Mouse (Mus musculus): Measurements from ENCODE around the gene Glt6d1.
"Not testable (repeated sequence)": the region's sequence is repeated elsewhere in the genome, so short reads cannot be mapped to it uniquely, and the experiment has no call there.

Glt6d1 gene

DNA sequence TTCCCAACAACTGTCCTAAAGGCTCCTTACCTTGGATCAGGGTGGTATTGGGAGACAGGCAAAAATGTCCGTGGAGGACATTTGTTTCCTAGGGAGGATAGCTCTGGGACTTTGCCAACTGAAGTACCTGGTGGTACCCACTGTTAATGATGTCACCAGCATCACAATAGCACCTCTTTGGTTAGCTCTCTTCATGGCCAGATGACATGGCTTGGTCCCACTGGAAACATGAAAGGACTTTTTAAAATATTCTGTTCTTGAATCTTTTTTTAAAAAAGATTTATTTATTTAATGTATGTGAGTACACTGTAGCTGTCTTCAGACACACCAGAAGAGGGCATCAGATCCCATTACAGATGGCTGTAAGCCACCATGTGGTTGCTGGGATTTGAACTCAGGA is at the start of gene Glt6d1:
Gene Glt6d1 (minus strand): TSS at position 101 of the 400 bp plus-strand sequence.
- not testable (repeated sequence) for DNase-seq

GRCm38 (mm10) chr2:25865412-25865811 is 49.8 kb upstream of the Glt6d1 start:
- DNase-seq: peak; percentile 54 to 57

- DNase-seq: peak; percentile 54
These were observed 48.6 kb upstream of the Glt6d1 start for GRCm38 (mm10) chr2:25864230-25864629.

GRCm38 (mm10) chr2:25863337-25864131 is 47.9 kb upstream of the Glt6d1 start, which contains the start of gene Kcnt1:
Gene Kcnt1 (plus strand): TSS chr2:25863734.
- DNase-seq: peak; percentile 72 to 80

DNA sequence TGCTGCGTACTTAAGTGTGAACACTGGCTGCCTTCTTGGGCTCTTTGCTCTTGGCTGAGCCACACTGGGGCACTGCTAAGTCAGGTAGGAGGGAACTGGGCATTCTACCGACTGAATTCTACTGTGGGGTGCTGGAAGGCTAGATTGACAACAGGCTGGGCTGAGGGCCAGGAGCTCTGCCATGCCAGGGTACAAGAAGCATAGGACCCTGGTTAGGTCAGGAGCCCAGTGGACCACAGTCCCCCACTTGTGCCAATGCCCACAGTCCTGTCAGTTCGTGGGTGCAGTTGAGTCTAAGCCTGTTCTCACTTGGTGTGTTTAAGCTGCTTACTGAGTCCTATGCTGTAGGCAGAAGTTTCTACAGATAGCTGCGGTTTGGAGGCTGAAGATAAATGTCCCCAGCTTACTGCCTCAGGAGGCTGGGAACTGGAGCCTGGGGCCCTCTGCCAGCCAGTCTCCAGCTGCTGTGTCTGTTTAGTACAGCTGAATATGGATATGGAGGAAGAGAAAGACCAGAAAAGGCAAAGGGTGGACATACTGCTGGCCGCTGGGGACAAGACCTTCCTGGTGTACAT is 47.1 kb upstream of the Glt6d1 start:
- peak; percentile 37 to 38 for DNase-seq

GRCm38 (mm10) chr2:25862038-25862437 is 46.4 kb upstream of the Glt6d1 start:
- DNase-seq: peak in 1 of 2 experiments; percentile 46

DNA sequence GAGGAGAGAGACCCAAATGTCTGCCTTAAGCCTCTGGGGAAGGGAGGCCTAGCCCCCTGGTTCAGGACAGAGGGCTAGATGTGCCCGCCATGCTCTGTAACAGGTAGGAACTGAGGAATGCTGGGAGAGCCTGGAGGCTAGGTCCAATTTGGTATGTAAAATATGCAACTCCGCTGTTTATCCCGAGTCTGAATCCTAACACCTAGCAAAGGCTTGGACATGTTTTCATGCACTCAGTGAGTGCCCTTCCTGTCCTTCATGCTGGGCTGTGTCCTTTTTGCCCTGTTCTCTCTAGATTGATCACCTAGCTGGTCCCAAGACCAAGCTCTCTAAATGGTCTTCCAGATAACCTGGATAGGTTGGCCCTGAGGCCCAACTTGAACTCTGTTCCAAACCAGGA is 44.2 kb upstream of the Glt6d1 start:
- DNase-seq: no peak

DNA sequence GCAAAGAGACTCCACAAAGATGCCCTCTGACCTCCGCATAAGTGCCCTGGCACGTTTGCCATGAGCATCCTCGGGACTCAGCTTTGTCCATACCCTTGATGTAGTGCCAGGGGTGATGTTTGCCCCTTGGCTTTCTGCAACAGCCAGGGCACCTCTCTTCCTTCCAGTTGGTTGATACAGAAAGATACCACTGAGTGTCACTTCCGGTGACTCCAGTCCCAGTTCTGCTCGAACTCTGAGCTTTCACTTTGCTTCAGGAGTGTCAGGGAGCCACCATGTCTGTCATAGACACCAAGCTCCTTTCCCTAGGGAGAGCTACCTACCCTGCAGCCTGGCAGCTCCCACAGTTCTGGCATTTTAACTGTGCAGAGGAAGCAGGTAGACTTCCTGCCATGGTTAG is 38.4 kb upstream of the Glt6d1 start:
- DNase-seq: no peak

- peak; percentile 35 to 37 for DNase-seq
These were observed 37.0 kb upstream of the Glt6d1 start for GRCm38 (mm10) chr2:25852626-25853025.

DNA sequence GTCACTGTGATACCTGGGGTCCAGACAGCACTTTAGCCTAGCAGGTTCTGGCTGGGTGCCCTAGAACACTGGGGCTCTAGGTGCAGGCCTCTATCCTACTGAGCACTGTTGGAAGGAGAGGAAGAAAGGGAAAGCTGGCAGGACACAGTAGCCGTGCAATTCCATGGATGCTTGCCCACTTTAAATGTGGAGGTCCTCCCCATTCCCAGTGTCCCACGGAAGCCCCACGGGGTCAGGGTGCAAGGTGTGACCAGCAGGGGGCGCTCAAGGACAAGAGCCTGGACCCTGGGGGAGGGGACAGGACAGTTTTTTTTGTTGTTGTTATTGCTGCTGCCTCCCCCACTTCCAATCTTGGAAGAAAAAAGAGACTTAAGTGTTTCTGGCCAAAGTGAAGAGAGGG is 34.7 kb upstream of the Glt6d1 start:
- DNase-seq: peak; percentile 78 to 86

DNA sequence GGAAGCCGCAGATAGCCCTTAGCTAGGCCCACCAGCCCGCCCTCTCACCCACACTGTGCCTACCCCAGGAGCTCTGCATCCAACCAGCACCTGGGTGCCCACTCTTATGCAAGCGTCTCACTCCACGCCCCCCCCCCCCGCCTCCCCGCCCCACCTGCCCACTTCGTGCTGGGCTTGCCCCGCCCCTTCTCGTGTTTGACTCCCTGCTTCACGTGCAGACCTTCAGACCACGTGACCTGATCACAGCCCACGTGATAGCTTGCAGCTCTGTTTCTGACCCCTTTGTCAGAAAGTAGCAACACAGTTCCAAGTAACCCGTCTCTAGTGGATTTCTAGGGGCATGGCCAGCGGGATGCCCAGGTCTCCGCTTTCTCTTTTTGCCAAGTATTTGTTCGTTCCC is 31.6 kb upstream of the Glt6d1 start, which contains the start of gene Sohlh1:
Gene Sohlh1 (minus strand): TSS at position 23 of the 400 bp plus-strand sequence.
- no peak for DNase-seq

DNA sequence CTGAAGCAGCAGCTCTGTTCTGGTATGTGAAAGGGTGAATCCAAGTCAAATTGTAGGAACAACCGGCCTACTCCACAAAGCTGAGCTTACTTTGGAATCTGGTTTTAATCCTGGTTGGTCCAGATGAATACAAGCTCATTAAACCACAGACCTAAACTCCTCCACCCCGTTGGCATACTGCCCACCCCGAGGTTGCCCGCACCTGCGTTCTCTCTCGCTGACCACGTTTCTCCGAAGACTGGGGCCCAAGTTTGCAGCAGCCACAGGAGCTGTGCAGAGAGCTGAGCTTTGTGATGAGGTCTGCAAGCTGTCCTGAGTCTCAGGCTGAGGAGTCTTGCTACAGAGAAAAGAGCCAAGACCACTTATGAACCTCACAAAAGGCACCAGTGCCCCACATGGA is 30.9 kb upstream of the Glt6d1 start:
- DNase-seq: peak in 1 of 2 experiments; percentile 50

GRCm38 (mm10) chr2:25844097-25844496 is 28.4 kb upstream of the Glt6d1 start:
- DNase-seq: no peak

DNA sequence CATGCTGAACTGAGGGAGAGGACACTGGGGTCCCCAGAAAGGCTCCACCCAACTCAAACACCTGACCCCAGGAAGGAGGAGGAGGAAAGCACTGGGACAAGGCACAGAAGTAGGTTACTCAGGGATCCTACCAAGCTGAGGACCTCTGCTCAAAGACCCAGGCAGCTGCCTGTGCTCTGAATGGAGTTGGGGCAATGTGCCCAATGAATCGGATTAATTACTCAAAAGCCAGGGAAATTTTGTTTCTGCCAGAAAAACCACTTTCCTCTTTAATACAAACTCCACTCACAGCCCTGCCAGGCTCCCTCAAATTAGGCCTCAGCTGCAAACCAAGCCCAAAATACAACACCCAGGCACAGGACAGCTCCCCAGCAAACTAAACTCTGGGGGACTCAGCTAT is 27.1 kb upstream of the Glt6d1 start:
- no peak for DNase-seq

DNA sequence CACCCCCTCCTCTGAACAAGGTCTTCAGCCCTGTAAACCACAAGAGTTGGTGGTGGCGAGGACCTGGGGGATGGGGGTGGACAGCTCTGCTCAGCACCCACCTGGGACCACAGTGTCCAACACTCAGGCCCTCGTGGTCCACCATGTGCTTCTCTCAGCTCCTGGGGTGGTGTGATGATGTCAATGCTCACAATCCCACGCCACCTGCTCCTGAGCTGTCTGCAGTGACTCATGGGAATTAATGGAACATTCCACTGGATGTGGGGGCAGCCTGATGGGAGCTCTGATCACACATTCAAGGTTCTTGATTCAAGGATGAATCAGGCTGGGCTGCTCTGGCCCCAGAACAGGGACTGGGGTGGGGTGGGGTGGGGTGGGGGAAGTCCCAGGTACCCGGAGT is 26.5 kb upstream of the Glt6d1 start:
- no peak for DNase-seq

DNA sequence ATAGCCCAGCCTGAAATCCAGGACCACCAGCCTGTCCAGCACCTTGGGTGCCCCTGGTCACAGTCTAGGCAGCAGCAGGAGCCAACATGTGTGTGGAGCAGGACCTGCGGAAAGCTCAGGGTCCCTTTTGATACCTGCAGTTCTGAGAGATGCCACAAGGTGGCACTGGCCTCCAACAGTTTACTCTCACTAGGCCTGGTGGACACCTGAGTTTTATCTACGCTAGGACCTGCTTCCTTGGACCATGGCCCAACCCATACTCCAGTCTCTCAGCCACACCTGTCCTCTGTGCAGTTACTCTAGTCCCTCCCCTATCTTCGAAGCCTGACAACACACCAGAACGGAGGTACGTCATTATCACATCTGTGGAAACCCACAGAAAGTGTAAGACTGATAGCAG is 20.6 kb upstream of the Glt6d1 start:
- peak; percentile 91 to 92 for DNase-seq

GRCm38 (mm10) chr2:25830786-25831185 is 15.1 kb upstream of the Glt6d1 start:
- no peak for DNase-seq

DNA sequence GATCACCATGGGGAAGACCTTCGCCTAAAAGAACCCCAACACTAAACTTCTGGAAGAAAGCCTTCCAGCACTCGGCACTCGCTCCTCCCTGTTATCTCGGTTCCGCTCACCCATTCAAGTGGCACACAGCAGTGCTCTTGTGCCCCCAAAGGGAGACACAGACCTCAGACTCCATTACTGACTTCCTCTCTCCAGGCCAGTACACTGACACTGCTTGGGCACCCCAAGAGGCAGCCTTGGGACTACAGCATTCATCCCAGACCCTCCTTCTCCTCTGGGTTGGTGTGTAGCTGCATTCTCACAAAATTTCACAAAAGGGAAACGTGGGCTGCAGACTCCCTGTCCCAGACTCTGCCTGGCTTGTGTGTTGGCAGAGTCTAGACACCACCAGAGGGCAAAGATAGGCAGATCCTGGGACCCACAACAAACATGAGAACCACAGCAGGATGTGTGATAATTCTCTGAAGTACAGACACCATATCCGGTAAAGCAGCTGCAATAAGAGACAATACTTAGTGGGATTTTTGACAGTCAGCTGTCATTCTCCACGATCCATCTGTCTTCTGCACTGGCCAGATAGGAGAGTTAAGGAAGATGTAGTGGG is 12.8 kb upstream of the Glt6d1 start:
- no peak for DNase-seq

- DNase-seq: no peak
These were observed 9.1 kb upstream of the Glt6d1 start for GRCm38 (mm10) chr2:25824751-25825150.

GRCm38 (mm10) chr2:25822806-25823205 is 7.2 kb upstream of the Glt6d1 start, which contains the start of gene Lcn9:
Gene Lcn9 (plus strand): TSS chr2:25823153.
- DNase-seq: peak in 1 of 2 experiments; percentile 38

- no peak for DNase-seq
These were observed 2.3 kb downstream of the Glt6d1 start for GRCm38 (mm10) chr2:25813364-25813763.

- no peak for DNase-seq
These were observed 3.9 kb downstream of the Glt6d1 start for GRCm38 (mm10) chr2:25811711-25812110.

GRCm38 (mm10) chr2:25798065-25798464 is 17.6 kb downstream of the Glt6d1 start:
- no peak for DNase-seq

- no peak for DNase-seq
These were observed 18.0 kb downstream of the Glt6d1 start for GRCm38 (mm10) chr2:25797635-25798034.

All from cerebellum, postnatal 25 days (tissue).